Mouse (Mus musculus) R1 (cell line): ENCODE measurements around the gene Cdk18.
A peak's percentile ranks its signal among the peaks of the same experiment; 100 is the strongest.

Source experiments
- DNase-seq: peaks from one replicate; pipeline ENCODE4 v3.0.0-alpha.2; 2018; ENCODE audit warnings: low read depth, low spot score

Gene Cdk18

DNA sequence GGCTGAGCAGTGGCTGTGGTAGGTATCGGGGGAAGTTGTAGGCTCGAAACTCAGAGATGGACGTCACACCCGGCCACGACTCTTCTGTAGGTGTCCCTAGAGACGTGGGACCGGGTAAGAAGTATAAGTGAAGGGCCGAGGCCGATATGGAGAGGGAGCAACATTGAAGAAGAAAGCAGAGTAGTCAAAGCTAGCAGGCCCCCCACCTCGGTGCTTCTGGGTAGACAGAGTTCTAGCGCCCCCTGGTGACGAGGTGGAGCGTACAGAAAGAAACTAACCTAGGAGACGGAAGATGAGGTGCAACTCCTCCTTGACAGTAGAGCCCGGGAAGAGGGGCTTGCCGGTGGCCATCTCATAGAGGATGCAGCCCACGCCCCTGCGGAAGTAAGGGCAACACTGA, 22.9 kb downstream of the Cdk18 start:
- peak; percentile 76 for DNase-seq

DNA sequence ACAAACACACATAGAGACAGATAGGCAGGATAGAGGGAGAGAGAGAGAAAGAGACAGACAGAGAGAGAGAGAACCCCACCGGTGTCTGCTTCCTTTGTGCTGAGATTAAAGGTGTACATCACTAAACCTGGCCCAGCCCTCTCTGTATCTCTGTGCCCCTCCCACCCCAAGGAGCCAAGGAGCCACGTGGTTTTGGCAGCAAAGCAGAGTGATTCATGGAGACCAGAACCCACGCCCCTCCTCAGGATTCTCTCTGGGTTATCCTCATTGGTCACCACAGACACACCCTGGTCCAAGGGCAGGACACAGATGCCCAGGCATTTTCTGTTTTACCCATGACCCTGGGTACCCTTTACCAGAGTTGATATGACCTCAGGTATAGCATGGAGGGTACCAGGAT, 26.4 kb downstream of the Cdk18 start:
- DNase-seq, result peak; percentile 25

DNA sequence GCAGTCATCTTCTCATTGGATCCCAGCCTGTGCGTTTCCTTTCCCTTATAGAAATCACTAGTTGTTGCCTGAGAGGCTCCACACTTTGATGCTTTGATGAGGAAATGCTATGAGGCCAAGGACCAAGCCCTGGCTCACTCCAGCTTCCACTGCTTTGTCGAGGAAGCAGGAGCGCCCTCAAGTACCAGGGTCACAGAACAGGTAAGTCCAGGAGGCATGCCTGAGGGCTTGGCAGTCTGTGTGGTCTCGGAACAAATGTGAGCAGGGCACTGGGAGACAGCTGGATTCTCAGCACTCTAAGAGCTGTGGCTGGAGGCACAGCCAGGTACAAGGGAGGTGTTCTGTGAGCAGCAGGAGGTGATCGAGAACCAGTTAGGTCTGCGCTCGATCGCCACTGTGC, 27.1 kb downstream of the Cdk18 start:
- DNase-seq, result no peak

DNA sequence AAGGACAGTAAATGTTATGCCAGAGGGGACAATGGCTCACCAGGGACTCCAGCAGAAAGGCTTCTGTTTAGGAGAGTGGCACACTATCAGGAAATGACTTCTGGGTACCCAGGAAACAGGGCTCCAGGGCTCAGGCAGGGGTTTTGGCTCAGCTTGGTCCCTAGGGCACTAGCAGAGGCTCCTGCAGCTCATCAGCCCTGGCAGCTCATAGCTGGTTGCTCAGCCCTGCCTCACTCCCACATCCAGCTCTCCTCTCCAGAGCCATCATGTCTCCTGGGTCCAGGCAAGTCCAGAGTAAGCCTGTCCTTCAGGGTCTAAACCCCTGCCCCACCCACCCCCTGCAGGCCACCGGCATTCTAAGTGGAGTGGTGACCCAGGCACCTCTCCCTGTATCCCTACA, 28.1 kb downstream of the Cdk18 start:
- no peak for DNase-seq

DNA sequence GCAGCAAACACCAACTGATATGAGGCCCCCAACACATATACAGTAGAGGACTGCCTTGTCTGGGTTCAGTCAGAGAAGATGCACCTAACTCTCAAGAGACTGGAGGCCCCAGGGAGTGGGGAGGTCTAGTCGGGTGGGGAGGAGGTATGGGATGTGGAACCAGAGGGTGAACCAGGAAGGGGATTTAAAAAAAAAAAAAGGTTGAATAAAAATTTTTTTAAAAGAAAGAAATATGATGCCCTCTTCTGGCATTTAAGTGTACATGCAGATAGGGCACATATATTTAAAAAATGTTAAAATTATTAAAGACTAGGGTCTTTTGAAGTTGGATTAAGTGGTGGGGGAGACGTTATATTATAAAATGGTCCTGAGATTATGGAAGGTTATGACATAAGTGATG, 30.1 kb downstream of the Cdk18 start:
- DNase-seq, result no peak

DNA sequence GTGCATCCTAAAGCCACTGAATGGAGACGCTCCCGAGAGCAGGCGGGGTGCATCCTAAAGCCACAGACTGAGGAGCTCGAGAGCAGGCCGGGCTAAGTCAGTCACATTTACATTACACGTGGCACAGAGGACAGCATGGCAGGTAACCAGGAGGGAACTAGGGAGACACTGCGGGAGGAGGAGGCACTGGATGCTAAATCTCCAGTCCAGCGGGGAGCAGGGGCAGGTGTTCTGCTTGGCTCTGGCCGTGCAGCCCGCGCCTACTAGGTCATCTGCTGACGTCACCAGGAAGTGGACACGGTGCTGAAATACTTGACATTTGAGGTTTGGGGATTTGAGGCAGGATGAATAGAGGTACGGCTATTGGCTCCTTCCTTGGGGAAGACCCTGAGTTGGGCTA, 35.1 kb downstream of the Cdk18 start:
- DNase-seq, result no peak

DNA sequence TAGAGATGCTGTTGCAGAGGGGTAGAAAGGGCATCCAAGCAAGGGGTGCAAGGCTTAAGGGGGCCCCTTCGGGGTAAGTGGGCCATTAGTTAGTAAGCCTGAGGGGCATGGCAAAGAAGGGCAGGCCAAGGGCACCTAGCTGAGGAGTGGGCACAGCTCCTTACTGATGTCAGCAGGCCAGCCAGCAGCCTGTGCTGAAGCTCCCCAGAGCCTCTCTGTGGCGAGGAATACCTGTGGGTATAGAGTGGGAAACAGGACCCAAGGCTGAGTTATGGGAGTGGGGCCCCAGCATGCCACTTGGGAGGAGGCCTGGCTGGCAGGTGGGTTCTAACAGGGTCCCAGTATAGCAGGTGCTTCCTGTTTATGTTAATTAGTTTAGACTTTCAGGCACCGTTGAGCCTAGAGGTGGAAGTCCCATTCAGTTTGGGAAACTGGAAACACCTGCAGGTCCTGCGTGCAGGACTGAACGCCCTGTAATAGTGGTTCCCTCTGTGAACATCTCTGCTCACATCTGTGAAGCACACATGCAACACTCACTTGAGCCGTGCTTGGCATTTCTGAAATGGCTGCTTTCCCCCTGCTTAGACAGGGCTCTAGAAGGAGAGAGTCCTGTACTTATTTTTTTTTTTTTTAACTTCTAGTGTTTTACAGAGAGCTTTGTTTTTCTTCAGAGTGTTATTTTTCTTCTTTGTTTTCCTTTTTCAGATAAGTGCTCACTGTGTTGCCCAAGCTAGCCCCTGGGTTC, 37.4 kb downstream of the Cdk18 start:
- DNase-seq, result no peak

DNA sequence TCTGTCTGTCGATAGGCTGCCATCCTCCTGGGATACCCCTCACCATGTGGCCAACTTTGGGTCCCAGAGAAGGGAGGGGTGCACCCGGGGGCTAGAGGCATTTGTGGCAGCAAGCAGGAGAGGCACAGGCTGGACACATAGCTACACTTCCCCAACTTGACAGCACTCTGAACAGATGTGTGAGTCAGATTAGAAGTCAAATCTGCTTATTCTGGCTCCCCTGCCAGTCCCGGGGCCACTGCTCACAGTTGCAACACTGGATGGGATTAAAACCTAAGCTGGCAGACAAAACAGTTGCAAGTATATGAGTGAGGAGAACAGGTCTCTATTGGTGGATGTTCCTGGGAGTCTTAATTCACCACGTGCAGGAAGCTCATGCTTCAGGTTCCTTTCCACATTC, 39.7 kb downstream of the Cdk18 start:
- DNase-seq, result no peak

DNA sequence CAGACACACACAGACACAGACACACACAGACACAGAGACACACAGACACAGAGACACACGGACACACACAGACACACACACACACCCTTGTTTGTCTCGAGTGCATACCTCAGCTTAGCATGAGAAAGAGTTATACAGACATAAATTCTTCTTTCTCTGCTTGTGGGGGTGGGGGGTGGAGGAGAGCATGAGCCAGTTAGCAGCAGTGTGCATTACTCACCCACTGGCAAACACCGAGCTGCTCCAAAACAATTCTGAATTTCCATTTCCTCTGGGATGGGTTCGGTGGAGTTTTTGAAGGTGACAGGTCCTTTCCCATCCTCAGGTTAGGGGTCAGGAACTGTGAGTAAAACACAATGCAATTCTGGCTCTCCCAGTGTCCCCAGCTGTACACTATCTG, 40.5 kb downstream of the Cdk18 start:
- DNase-seq, result no peak

DNA sequence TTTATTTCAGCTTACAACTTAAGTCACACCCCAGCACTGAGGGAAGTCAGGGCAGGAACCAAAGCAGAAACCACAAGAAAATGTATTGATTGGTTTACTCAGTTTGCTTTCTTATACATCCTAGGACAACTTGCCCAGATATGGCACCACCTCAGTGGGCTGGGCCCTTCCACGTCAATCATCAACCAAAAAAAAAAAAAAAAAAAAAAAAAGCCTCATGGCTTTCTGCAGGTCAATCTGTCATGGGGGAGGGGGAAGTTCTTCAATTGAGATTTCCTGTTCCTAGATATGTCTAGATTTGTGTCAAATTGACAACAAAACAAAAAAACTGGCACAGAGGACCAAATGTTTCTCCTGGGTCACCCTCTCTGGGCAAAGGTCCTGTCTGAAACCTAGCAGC, 41.4 kb downstream of the Cdk18 start:
- DNase-seq, result no peak

DNA sequence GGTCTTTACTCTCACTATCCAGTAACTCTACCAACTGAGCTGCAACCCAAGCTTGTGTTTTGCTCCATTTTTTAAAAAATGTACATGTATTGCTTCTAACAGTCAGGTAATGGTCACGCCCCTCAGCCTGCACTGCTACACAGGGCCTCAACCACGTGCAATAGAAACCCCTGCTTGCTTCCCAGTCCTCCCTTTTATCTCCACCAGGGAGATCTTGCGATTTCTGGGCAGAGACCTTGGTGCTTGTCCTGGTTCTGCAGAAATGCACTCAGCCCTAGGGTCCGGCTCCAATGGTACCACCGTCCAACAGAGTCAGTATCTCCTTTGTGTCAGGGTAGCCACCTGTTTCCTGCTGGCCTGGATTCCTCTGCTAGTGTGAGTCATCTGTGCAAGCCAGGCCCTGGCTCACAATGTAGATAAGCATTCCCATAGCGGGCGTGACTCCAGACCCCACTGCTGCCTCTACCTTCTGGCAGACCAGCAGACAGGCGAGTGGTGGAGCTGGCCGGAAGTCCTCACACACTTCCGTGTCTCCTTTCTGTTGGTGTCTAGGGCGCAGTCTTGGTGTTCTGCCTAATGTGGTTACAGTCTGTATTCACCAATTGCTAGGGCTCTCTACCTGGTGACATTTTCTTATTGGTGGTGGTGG, 44.0 kb downstream of the Cdk18 start:
- DNase-seq, result no peak

DNA sequence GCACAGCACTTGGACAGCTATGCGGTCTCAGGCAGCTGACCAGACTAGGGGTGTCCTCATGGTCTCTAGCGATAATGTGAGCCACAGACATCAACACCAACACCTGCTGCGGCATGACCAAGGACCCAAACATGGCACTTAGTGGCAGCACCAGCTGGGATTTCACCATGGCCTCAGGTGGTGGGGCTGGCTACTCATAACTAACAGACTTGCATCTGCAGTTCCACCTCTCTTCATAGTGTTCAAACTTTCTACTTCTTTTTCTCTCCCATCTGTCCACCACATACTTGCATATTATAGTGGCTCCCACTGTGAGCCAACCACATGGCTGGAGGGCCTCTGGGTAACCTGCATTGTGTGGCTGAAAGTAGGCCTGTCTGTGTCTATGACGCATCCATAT, 46.2 kb downstream of the Cdk18 start:
- no peak for DNase-seq

DNA sequence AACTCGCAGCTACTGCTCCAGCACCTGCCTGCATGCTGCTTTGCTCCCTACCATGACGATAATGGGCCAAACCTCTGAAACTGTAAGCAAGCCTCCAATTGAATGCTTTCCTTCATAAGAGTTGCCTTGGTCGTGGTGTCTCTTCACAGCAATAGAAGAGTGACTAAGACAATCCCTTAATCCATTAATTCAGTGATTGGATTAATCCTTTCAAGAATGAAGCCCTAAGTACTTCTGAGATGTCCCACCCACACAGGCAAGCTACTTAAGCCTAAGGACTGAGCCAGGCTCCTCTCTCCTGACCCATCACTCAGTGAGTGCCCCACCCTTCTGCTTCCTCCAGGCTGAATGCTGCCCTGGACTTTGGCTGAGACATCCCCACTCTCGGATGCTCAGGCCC, 49.2 kb downstream of the Cdk18 start:
- DNase-seq, result no peak

DNA sequence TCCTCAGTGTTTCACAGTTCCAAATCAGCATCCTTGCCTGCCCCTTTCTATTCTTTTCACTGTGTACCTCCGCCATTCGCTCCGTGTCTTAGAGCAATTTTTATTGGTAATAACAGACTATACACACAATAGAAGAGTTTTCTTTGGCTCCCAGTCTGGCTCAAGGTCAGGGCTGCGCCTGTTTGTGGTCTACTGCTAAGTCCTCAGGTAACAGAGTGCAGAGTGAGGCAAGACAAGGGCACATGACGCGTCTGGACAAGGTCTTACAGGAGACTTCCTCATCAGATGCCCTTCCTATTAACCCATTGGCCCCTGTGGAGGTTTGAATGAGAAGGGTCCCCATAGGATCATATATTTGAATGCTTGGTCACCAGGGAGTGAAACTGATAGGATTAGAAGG, 49.7 kb downstream of the Cdk18 start:
- DNase-seq, result no peak

DNA sequence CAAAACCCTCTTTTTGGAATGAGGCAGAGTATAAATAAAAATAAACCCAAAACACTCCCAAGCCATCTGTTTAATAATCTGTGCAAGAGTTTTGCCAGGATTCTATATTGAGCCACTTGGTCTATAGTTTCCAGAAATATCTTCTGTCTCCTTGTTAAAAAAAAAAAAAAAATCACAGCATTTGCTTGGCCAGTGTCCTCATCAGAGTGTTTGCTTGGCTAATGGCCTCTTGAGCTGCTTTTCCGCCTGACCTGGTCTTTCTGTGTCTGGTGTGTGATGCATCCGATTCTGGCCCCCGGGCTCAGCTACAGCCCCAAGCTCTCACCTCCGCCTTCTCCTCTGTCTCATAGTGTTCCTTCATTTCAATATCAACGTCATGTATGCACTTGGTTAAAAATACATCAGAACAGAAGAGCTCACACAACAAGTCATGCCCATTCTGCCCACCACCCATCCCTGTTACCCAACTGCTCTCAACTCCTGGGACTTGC, 51.3 kb downstream of the Cdk18 start:
- no peak for DNase-seq

DNA sequence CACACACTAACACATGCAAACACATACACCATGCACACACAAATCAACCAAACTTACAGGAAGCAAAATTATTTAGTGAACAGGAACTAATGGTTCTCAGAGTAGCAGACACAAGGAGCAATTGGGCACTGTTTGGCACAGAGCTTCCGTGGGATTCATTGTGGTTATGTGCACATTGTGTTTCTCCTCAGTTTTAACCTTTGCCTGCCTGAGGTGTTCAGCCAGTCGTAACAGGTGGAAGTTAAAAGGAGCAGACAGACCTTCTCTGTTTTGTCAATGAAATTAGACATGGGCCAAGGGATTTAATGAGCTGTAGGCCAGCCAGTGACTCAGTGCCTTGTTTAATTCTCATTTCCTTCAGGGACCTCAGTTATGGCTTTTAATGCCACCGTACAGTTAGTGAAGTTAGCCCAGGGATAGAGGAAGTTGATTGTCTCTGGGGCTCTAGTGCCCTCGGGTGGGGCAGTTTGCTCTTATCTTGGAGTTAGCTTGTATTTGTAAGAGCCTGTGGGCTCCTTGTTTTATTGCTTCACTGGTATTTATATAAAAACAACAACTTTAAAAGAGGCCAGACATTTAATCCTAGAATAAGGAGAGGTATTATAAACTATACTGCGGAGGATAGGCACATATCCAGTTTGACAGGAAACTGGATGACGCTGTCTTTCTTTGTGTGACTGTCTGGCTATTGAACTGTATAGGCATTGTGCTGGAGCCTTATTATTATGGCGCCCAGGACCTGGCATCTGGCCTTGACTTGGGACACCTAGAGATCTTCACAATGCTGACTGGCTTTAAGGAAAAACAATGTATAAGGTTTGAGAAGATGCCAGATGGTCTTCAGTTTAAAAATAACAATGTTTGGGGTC, 54.1 kb downstream of the Cdk18 start:
- no peak for DNase-seq

DNA sequence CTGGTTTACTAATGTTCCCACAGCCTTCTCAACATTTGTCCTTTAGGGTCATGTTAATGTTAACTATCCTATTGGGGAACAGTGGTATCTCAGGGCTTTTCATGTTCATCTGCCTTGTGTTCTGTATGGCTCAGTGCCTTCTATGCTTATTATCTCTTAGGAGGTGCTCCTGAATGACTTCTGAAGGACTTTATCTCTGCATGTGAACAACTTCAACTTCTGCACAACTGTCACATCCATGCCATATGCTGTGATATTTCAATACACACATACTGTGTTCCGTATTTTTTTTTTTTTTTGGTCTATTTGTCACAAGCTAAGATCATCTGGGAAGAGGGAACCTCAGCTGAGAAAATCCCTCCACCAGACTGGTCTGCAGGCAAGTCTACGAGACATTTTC, 61.1 kb downstream of the Cdk18 start:
- no peak for DNase-seq

DNA sequence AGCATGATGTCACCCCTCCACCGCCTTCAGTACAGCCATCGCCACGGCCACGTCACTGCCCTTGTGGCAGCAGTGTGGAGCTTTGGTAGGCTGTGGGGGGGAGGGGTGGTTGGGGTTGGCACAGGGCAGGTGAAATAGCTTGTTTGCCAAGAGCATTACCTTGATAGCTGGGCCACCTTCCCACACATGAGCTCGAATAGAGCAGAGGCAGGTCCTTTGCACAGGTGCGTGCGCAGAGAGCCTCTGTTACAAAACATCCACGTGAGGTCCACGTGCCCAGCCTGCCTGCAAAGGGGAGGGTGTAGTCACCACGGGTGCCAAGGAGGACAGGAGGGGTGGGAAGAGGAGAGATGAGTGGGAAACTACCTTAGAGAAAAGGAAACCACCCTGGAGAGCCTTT, 63.9 kb downstream of the Cdk18 start:
- DNase-seq, result no peak

DNA sequence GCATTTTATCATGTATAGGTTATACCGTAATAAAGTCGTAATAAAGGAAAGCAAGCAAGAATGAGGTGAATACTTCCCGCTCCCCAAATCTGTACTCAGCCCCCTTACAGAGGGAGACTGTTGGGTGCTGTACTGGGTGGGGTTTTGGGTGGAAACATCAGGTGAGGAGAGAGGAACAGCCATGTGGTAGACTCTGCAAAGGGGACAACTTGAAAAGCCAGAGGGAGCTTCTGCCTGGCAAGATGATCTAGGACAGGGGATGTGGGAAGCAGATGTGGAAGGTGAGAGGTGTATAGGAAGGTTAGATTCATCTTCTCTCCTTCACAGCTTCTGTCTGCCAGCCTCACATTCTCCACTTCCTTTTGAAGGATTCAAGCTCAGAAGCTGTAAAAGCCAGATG, 68.8 kb downstream of the Cdk18 start:
- DNase-seq, result no peak

DNA sequence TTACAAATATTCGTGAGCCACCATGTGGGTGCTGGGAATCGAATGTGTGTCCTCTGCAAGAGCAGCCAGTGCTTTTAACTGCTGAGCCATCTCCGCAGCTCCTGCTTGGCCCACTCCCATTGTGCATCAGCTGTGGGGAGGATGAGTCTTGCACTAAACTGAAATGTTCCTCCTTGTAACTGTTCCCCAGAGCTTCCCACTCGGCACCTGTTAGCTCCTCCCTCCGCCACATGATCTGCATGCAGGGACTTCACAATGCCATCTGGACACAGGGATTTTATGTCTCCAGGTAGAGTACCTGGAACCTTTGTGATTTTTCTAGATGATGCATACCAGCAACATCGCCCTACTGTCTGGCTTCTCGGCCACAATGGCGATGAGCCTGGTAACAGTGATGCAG, 70.0 kb downstream of the Cdk18 start:
- no peak for DNase-seq

DNA sequence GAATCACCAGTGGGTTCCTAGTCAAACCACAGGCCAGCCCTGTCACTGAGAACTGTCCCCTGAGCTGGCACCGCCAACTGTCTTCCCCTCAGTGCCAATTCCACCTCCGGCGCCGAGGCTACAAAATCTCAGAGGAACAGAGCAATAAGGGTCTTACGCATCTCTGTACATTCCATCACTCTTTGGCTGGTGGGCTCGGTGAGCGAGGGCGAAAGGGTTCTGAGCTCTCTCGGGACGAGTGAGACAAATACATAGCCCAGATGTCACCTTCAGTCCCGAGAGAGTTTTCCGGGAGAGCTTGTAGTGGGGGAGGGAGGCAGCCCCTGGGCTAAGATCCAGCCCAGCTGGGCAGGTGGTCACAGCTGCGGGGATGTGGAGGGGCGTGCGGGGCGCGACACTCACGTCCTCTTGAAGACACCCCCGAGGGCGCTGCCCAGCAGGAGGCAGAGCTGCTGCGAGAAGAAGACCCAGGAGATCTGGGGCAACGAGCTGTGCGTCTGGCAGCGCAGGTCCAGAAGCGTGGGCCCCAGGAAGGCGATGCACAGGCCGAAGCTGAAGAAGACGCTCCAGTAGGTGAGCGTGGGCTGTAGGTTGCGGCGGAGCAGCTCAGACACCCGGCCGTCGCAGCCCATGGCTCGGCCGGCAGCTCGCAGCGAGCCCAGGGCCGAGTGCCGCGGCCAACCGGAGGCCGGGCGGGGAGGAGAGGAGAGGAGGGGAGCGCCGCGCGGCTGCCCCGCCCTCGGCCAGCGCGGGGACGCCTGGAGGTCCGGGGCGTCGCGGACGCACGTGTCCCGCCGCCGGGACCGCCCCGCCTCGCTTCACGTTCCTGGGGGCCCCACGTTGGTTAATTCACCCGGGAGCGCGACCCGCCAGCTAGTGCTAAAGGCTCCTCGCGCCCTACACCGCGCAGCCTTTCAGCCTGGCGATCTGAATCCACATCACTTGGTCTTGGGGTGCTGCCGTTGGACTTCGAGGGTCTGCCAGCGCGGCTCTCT, 71.9 kb downstream of the Cdk18 start, which contains the start of gene Mfsd4a:
TSS of gene Mfsd4a (minus strand) at position 802 of the 995 bp plus-strand sequence.
- peak; percentile 21 for DNase-seq
